Comparison of ENCODE assay signal across 9 mouse cellular contexts in genomic region chr9:43222429-43222715, GRCm38 (mm10). TPM values are rescaled to one million over a fixed set of nuclear protein-coding genes. Genes with fewer than 3 reads are reported as not detected.
DNase-seq lines count a peak whose midpoint lies in the region; ATAC-seq and TF ChIP-seq lines count a peak whose summit lies in the region.
"Had no signal": no experiment of that assay in that cellular context is flagged by ENCODE, and none has a peak within 500 bp of the region (broad histone marks: within the 10 kb centered on the region; RNA-seq: fewer than 3 reads in every experiment).

No protein-coding gene starts in this region.

- DNase-seq in hindbrain, embryonic 11.5 days (ENCODE audit: low spot score): peak; percentile 53
- DNase-seq in embryo, embryonic 10.5 days (ENCODE audit: low spot score): peak; percentile 69
- no peak for DNase-seq in cerebellum, postnatal 14 days
- DNase-seq in left cerebral cortex, adult 11 months (ENCODE audit: low spot score): no peak

- H3K27me3 ChIP-seq in hindbrain, embryonic 11.5 days (ENCODE audit: control insufficient read depth, insufficient read depth, low read length): no peaks in the 10 kb centered on the region
- H3K27me3 ChIP-seq in hindbrain, embryonic 16.5 days (replicated peaks; ENCODE audit: control insufficient read depth, insufficient read depth, low read length): no peaks in the 10 kb centered on the region
- H3K27me3 ChIP-seq in E14TG2a.4 (ENCODE audit: insufficient read depth, low read length): peaks cover 24% of the 10 kb centered on the region
- no peaks in the 10 kb centered on the region for H3K27me3 ChIP-seq in limb, embryonic 15.5 days

- no peak overlapping the region for H3K9ac ChIP-seq in hindbrain, embryonic 11.5 days (ENCODE audit: low read depth, low read length)
- H3K9ac ChIP-seq in hindbrain, embryonic 16.5 days (ENCODE audit: low read depth, low read length): no peak overlapping the region
- no peak overlapping the region for H3K9ac ChIP-seq in limb, embryonic 15.5 days

- no peaks in the 10 kb centered on the region for H3K9me3 ChIP-seq in hindbrain, embryonic 11.5 days (ENCODE audit: control insufficient read depth, low read length)
- no peaks in the 10 kb centered on the region for H3K9me3 ChIP-seq in hindbrain, embryonic 16.5 days (ENCODE audit: control insufficient read depth, low read length)
- no peaks in the 10 kb centered on the region for H3K9me3 ChIP-seq in E14TG2a.4 (ENCODE audit: low read length)
- no peaks in the 10 kb centered on the region for H3K9me3 ChIP-seq in limb, embryonic 15.5 days

- no peak for ATAC-seq in hindbrain, embryonic 11.5 days (ENCODE audit: low FRiP score)
- ATAC-seq in hindbrain, embryonic 16.5 days: no peak
- ATAC-seq in limb, embryonic 15.5 days (ENCODE audit: insufficient number of reproducible peaks, low FRiP score, low TSS enrichment, low read depth): no peak
- no peak for ATAC-seq in monocyte, adult 5-6 weeks (replicated peaks; ENCODE audit: insufficient number of reproducible peaks, low FRiP score, low TSS enrichment, poor library complexity, severe bottlenecking)

- no peak overlapping the region for H3K4me3 ChIP-seq in hindbrain, embryonic 11.5 days (ENCODE audit: low read depth, low read length)
- H3K4me3 ChIP-seq in hindbrain, embryonic 16.5 days (ENCODE audit: low read length): no peak overlapping the region
- peak overlapping the region; percentile 62 for H3K4me3 ChIP-seq in E14TG2a.4 (replicated peaks; ENCODE audit: low read length)
- H3K4me3 ChIP-seq in limb, embryonic 15.5 days: no peak overlapping the region

- H3K4me1 ChIP-seq in hindbrain, embryonic 11.5 days (replicated peaks; ENCODE audit: control insufficient read depth, insufficient read depth, low read length): no peaks in the 10 kb centered on the region
- no peaks in the 10 kb centered on the region for H3K4me1 ChIP-seq in hindbrain, embryonic 16.5 days (ENCODE audit: control insufficient read depth, insufficient read depth, low read depth, low read length)
- H3K4me1 ChIP-seq in E14TG2a.4 (replicated peaks; ENCODE audit: low read depth, low read length): peaks cover 29% of the 10 kb centered on the region
- H3K4me1 ChIP-seq in limb, embryonic 15.5 days: peaks cover 33% of the 10 kb centered on the region

- no peaks in the 10 kb centered on the region for H3K36me3 ChIP-seq in hindbrain, embryonic 11.5 days (ENCODE audit: control insufficient read depth, insufficient read depth, low read length)
- no peaks in the 10 kb centered on the region for H3K36me3 ChIP-seq in hindbrain, embryonic 16.5 days (ENCODE audit: control insufficient read depth, insufficient read depth, low read length)
- no peaks in the 10 kb centered on the region for H3K36me3 ChIP-seq in E14TG2a.4 (ENCODE audit: insufficient read depth, low read length)
- peaks cover 33% of the 10 kb centered on the region for H3K36me3 ChIP-seq in limb, embryonic 15.5 days

- 40% methylated on average over 8 of the region's 8 CpGs for WGBS in hindbrain, embryonic 11.5 days
- 47% methylated on average over 8 of the region's 8 CpGs for WGBS in hindbrain, embryonic 16.5 days
- WGBS in limb, embryonic 15.5 days: 52% methylated on average over 8 of the region's 8 CpGs

- no peak overlapping the region for H3K4me2 ChIP-seq in hindbrain, embryonic 11.5 days (replicated peaks; ENCODE audit: low read depth, low read length)
- no peak overlapping the region for H3K4me2 ChIP-seq in hindbrain, embryonic 16.5 days (ENCODE audit: low read length)
- H3K4me2 ChIP-seq in limb, embryonic 15.5 days: no peak overlapping the region

- peak; percentile 35 for TF ChIP-seq CTCF in E14TG2a.4 (conservative IDR thresholded peaks at IDR 0.05; ENCODE audit: low read length)

- no peak overlapping the region for H3K27ac ChIP-seq in hindbrain, embryonic 11.5 days (ENCODE audit: low read depth, low read length)
- H3K27ac ChIP-seq in hindbrain, embryonic 16.5 days (ENCODE audit: low read depth, low read length): no peak overlapping the region
- H3K27ac ChIP-seq in limb, embryonic 15.5 days: peak overlapping the region; percentile 59; the same call in 1 of the 2 replicates

RNA-seq across cellular contexts. Expression of gene Pou2f3, which starts 12.2 kb away (rescaled TPM):
- not detected in 2 replicates for polyA plus RNA-seq in hindbrain, embryonic 11.5 days (2014; fragmentation: Nextera tagmentation; extraction: Ambion mirVana)
- 0.11 TPM in 1 of 2 replicates, not detected in the other for polyA plus RNA-seq in hindbrain, embryonic 16.5 days (2015; fragmentation: Nextera tagmentation; extraction: Ambion mirVana)
- 10.2 and 11.8 TPM in 2 replicates for polyA plus RNA-seq in limb, embryonic 15.5 days (2015; fragmentation: Nextera tagmentation; extraction: Ambion mirVana)
- total RNA-seq in monocyte, adult 5-6 weeks (2017): not detected in 3 replicates
- total RNA-seq: adrenal gland, postnatal 14 days had no signal

RNA-seq across cellular contexts. Expression of gene Oaf, which starts 17.3 kb away (rescaled TPM):
- polyA plus RNA-seq in hindbrain, embryonic 11.5 days (2014; fragmentation: Nextera tagmentation; extraction: Ambion mirVana): 34.7 and 41.4 TPM in 2 replicates
- 4.1 and 7.0 TPM in 2 replicates for polyA plus RNA-seq in hindbrain, embryonic 16.5 days (2015; fragmentation: Nextera tagmentation; extraction: Ambion mirVana)
- 78.4 and 102 TPM in 2 replicates for polyA plus RNA-seq in limb, embryonic 15.5 days (2015; fragmentation: Nextera tagmentation; extraction: Ambion mirVana)
- total RNA-seq in monocyte, adult 5-6 weeks (2017): 0.10 to 0.43 TPM in 2 of 3 replicates, not detected in the other

Comparison
In these comparisons a context has a peak if more than half of its experiments do, and no peak if none do; other contexts are left out.
1. DNase-seq: peak in hindbrain, embryonic 11.5 days (single experiment) and embryo, embryonic 10.5 days (single experiment); none in cerebellum, postnatal 14 days (0 of 2) and left cerebral cortex, adult 11 months (single experiment).
2. RNA of gene Pou2f3, which starts 12.2 kb away (polyA plus RNA-seq): 10.2 to 11.8 TPM in limb, embryonic 15.5 days; 0.11 TPM in hindbrain, embryonic 16.5 days and not detected in hindbrain, embryonic 11.5 days; every median in the first group is over 10 times any median in the second.